Mouse (Mus musculus) embryo, embryonic 10.5 days (tissue): ENCODE measurements around the gene Apbb1ip.

Source experiments
- DNase-seq: peaks from one replicate; pipeline ENCODE4 v3.0.0-alpha.2; 2015; ENCODE audit warnings: low spot score

Apbb1ip gene

GRCm38 (mm10) chr2:22775681-22776080, 1.8 kb downstream of the Apbb1ip start:
- DNase-seq = no peak

DNA sequence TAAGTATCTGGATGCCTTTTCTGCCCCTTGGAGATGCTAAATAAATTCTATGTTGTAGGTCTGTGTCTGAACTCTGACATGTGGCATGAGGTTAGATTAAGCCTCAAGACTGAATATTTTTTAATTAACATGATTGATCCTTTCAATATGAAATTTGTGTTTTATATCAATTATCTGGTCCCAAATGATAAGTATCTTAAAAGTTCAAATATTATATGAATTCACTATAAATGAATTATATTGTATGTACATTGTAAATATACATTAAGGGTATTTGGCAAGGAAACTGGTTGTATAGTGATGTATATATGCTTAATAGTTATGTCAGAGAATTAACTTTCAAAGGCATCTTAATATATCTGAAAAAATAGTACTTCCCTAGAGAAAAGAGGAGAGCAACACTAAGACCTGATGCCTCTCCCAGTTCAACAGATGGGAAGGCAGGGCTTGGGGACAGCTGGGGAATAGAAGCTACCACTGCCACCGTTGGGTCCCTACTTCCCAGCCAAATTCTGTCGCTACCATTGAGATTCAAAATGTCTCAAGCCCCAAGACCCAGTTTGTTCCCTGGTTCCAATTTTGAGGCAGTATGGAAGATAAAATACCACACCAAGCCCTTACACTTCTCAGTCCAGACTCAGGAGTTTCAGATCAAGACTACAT, 2.8 kb downstream of the Apbb1ip start:
- no peak for DNase-seq

DNA sequence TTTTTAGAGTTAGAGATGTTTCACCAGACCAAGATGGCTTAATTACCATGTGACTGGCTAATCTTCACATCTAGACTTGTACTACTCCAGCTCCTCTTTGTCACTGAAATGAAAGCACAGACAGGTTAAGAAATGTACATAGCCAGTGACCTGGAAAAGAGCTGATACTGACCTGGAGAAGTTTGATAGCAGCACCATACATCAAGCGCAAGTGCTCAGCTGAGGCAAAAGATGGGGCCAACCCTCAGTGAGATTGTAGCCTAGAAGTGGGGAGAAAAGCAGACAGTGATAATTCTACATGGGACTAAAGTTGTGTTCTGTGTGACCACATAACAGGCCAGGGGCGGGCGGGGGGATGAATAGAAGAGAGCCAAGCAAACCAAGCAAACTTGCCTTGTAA, 3.9 kb downstream of the Apbb1ip start:
- no peak for DNase-seq

GRCm38 (mm10) chr2:22780884-22781283, 7.0 kb downstream of the Apbb1ip start:
- no peak for DNase-seq

GRCm38 (mm10) chr2:22781387-22782009, 7.6 kb downstream of the Apbb1ip start:
- no peak for DNase-seq

GRCm38 (mm10) chr2:22782057-22782456, 8.2 kb downstream of the Apbb1ip start:
- no peak for DNase-seq

GRCm38 (mm10) chr2:22783137-22783638, 9.3 kb downstream of the Apbb1ip start:
- no peak for DNase-seq

DNA sequence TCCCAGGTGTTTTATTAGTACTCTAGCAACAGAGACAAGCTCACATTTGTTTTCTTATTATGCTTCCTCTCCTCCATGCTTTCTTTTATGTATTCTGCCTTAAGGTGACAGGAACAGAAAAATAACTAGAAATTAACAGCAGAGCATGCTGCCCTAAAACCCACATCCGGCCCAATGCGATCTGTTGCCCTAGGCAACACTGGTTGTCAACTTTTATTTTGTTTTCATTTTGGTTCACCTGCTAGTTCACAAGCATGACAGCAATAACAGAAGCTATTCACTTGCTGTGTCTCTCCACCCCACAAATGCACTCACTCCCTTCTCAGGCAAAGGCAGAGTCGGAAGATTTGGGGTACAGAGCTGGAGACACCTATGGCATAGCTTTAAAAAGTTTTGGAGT, 10.3 kb downstream of the Apbb1ip start:
- no peak for DNase-seq

DNA sequence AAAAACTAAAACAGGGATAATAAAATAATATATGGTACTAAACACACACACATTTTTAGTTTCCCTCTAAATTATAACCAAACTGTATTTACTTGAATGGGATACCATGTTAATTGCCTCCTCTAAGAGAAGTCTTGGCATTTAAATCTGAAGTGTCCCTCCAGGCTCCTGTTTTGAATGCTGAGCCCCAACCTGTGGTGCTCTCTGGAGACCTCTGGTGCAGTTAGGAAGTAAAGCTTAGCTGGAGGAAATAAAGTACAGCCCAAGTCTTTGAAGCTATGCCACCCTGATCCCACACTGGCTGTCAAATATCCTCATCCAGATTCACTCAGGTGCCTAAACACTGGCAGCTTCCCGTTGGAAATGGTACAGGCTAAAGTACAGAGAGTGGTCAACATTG, 10.9 kb downstream of the Apbb1ip start:
- no peak for DNase-seq

GRCm38 (mm10) chr2:22788658-22789057, 14.8 kb downstream of the Apbb1ip start:
- no peak for DNase-seq

DNA sequence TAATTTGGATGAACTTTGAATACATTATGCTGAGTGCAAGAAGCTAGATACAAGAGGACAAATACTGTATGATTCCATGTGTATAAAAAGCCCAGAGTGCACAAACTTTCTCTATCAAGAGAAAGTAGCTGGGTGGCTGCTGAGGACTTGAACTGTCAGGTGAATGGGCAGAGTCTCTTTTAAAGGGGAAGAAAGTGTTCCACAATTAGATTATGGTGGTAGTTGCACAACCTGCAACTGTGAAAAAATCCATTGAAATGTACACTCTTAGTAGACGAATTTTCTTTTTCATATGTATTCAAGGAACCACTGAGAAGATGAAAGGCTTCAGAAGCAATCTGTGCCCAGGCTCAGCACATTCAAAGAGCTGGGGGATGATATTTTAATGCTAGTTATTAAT, 15.7 kb downstream of the Apbb1ip start:
- no peak for DNase-seq

DNA sequence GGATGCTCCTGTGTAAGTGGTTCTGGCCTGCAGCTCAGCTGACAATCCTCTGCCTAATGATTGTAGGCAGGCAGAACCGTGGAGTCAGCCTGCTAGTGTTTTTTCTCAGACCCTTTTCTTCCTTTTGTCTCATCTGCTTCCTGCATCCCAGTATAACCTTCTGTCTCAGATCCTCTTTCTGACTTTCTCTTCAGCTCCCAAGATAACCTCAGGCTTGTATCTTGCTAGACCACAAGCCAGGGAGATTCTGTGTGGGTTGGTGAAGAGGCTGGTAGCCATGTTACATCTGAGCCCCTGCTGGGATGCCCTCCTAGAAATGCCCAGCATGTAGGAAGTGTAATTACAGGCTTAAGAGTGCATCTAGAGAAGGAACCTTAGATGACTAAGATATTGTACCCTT, 16.5 kb downstream of the Apbb1ip start:
- DNase-seq = no peak

GRCm38 (mm10) chr2:22795087-22795486, 21.2 kb downstream of the Apbb1ip start:
- DNase-seq = no peak

- DNase-seq = no peak
Observed at GRCm38 (mm10) chr2:22796487-22796886, 22.6 kb downstream of the Apbb1ip start.

- DNase-seq = no peak
Observed at GRCm38 (mm10) chr2:22799430-22800041, 25.6 kb downstream of the Apbb1ip start.

DNA sequence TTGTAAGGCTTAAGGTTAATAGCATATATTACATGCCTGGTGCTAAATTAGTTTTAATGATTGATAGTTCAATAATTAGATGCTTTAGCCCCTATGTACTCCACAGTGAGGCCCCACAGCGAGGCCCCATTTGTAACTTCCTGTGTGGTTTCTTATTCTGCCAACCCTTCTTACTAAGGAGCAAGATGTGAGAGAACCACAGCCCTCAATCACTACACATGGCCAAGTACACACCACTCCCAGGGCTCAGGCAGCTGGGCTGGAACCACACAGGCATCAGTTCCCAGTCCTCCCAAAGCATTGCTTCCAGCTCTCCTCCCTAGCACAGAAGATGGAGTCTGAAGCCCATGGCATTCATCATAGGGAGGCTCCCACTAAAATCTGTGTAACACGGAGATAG, 31.7 kb downstream of the Apbb1ip start:
- no peak for DNase-seq

- no peak for DNase-seq
Observed at GRCm38 (mm10) chr2:22806576-22806975, 32.7 kb downstream of the Apbb1ip start.

DNA sequence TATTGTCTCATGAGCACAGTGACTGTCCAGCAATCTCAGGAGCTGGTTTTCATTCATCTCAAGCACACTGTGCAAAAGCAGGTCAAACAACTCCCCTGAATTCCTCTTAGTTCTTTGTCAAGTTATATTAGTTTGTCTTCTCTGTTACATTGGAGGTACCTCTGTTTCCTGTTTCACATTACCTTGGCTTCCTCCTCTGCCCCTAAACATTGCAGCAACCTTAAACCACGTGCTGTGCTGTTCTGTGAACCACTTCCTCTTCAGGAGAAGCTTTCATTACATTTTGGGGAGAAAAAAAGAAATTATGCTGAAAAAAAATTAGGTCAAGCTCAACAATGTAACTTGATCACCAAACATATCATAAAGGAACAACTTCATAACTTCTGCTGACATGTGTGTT, 33.4 kb downstream of the Apbb1ip start:
- no peak for DNase-seq

GRCm38 (mm10) chr2:22810851-22811250, 37.0 kb downstream of the Apbb1ip start:
- DNase-seq = no peak

GRCm38 (mm10) chr2:22811466-22811865, 37.6 kb downstream of the Apbb1ip start:
- no peak for DNase-seq

DNA sequence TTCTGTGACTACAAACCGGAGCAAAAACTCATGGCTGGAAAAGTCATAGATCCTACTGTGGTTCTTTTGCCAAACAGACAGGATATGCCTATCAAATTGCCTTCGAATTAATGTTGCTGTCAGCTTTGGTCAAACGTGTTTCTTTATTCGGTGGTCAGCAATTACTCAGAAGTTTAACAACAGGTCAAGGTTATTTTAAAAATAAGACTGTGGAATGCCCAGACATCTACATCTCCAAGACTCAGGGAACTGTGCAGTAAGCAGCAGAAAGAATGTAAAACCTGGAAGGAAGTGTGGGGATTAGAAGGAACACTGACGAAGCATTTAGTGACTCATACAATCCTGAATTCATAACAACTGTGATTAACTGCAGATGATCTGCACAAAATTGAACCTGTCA, 40.0 kb downstream of the Apbb1ip start:
- no peak for DNase-seq

- DNase-seq = no peak
Observed at GRCm38 (mm10) chr2:22815674-22816073, 41.8 kb downstream of the Apbb1ip start.

DNA sequence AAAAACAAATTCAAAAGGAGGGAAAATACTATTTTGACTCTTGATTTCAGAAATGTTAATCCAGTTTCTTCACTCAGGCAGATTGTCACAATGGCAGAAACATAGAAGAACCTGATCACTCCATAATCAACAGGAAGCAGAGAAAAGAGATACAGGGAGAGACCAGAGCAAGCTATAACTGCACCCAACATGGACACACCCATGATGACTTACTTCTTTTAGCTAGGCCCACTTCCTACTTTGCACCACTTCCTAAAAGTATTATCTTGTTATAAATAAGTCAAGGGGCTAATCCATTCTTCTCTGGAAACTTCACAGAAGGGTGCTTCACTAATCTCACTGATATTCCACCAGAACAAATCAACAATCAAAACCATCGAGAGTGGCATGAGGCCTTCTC, 42.3 kb downstream of the Apbb1ip start:
- DNase-seq = no peak
